Mouse (Mus musculus) heart, adult 8-10 months (tissue): ENCODE results near the gene Fxyd7. TPM values are rescaled to one million over a fixed set of nuclear protein-coding genes. Genes with fewer than 3 reads are reported as not detected.

Experiments used
- DNase-seq: peaks from one replicate; pipeline ENCODE4 v3.0.0; 2022; ENCODE audit warnings: low spot score
- total RNA-seq, 4 experiments: library from RNA; stranded (reverse); gene quantifications; 2 replicates each; pipeline ENCODE4 v1.2.4; 2022

Gene Fxyd7
- total RNA-seq: 1 to 10 TPM in 2 of 4 experiments, under 1 TPM in 2; 0.49 to 1.5 (median 1.1) TPM

- no peak for DNase-seq
Observed at GRCm38 (mm10) chr7:31051321-31052021, at the start of gene Fxyd7. Fxyd7 (minus strand) TSS chr7:31051467.

GRCm38 (mm10) chr7:31100786-31101185, 49.5 kb upstream of the Fxyd7 start:
- DNase-seq: no peak

GRCm38 (mm10) chr7:31099612-31099982, 48.3 kb upstream of the Fxyd7 start:
- no peak for DNase-seq

- no peak for DNase-seq
Observed at GRCm38 (mm10) chr7:31098697-31099611, 47.7 kb upstream of the Fxyd7 start.

- DNase-seq: peak; percentile 92
Observed at GRCm38 (mm10) chr7:31097583-31098248, 46.4 kb upstream of the Fxyd7 start.

GRCm38 (mm10) chr7:31096892-31097564, 45.8 kb upstream of the Fxyd7 start:
- DNase-seq: no peak

GRCm38 (mm10) chr7:31094774-31095501, 43.7 kb upstream of the Fxyd7 start:
- no peak for DNase-seq

GRCm38 (mm10) chr7:31089721-31090120, 38.5 kb upstream of the Fxyd7 start:
- no peak for DNase-seq

GRCm38 (mm10) chr7:31088206-31088605, 36.9 kb upstream of the Fxyd7 start:
- DNase-seq: no peak

- no peak for DNase-seq
Observed at GRCm38 (mm10) chr7:31087262-31087661, 36.0 kb upstream of the Fxyd7 start.

- no peak for DNase-seq
Observed at GRCm38 (mm10) chr7:31086175-31086755, 35.0 kb upstream of the Fxyd7 start.

- DNase-seq: peak; percentile 70
Observed at GRCm38 (mm10) chr7:31085171-31085570, 33.9 kb upstream of the Fxyd7 start.

GRCm38 (mm10) chr7:31084140-31084539, 32.9 kb upstream of the Fxyd7 start:
- no peak for DNase-seq

- peak; percentile 80 for DNase-seq
Observed at GRCm38 (mm10) chr7:31082831-31083588, 31.7 kb upstream of the Fxyd7 start.

- DNase-seq: no peak
Observed at GRCm38 (mm10) chr7:31082106-31082505, 30.8 kb upstream of the Fxyd7 start.

GRCm38 (mm10) chr7:31081106-31081505, 29.8 kb upstream of the Fxyd7 start:
- no peak for DNase-seq

GRCm38 (mm10) chr7:31080611-31081010, 29.3 kb upstream of the Fxyd7 start:
- DNase-seq: no peak

- DNase-seq: no peak
Observed at GRCm38 (mm10) chr7:31079670-31080069, 28.4 kb upstream of the Fxyd7 start.

- peak; percentile 57 for DNase-seq
Observed at GRCm38 (mm10) chr7:31077885-31078445, 26.7 kb upstream of the Fxyd7 start.
